Mouse (Mus musculus): ENCODE results near the gene Esyt2.
"Not testable (repeated sequence)": the region's sequence is repeated elsewhere in the genome, so short reads cannot be mapped to it uniquely, and the experiment has no call there.

The Esyt2 gene

DNA sequence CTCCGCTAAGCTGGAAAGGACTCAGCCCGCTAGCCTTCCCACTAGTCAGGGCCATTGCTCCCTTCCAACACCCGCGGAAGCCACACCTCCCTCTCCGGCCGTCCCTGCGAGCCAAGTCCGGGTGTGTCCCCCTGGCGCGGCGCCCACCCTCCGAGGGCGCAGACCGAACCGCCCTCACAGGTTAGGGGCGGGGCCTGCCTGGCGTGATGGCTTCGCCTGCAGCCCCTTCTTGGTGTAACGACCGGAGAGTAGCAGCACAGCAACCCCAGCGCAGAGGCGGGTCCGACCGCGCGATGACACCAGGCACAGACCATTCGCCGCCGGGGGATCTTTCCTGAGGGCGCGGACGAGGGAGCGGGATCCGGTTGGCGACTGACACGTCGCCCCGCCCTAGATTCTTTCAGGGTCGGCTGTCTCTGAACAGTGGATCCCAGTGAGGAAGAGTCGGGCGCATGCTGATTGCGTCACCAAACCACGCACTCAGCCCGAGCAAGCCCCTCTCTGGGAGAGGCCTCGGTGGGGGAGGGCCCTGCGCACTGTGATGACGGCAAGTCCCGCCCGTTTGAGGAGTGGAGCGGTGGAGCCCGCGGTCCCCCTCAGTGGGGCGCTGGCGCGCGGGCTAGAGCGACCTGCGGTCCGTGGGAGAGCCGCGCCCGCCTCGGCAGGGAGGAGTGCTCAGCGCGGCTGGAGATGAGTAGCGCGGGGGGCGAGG lies at the start of gene Esyt2:
Esyt2 (plus strand) TSS at position 544 of the 712 bp plus-strand sequence.
- peak; percentile 97 to 98 for DNase-seq (ENCODE audit: low read depth in 1 of 2, low spot score in 2 of 2)

DNA sequence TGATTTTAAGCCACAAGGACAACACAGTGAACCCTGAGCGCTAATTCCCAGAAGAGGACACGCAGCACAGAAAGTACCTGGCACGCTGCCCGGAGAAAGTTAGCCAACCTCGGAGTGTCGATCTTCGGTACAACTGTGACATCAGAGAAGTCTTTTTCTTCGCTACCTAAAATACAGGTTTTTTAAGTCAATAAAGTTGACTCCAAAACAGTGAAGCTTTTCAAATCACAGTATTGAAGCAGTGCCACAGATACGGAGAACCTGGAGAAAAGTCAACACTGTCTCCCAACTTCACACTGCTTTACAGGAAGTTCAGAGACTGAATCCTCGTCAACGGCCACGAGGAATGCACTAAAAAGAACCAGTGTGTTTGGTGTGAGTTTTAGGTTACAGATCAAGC lies 49.4 kb upstream of the Esyt2 start:
- no peak for DNase-seq (ENCODE audit: low read depth in 1 of 2, low spot score in 2 of 2)

DNA sequence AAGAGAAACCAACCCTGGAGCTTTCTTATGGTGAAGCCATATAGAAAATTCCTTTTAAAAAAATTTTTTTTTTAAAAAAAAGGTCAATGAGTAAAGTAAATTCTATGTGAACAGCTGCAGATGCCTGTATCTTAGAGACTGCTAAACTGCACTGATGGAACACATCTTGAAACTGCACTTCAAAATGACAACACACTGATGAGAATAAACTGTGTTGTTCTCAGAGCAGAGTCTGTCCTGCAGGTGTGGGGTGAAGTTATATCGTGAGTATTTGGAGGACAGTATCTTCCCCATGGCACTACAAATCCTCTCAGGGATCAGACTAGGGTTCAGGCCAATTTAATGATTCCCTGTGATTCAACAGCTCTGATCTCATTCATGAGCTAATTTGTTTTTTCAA lies 48.9 kb upstream of the Esyt2 start:
- no peak for DNase-seq (ENCODE audit: low read depth in 1 of 2, low spot score in 2 of 2)

DNA sequence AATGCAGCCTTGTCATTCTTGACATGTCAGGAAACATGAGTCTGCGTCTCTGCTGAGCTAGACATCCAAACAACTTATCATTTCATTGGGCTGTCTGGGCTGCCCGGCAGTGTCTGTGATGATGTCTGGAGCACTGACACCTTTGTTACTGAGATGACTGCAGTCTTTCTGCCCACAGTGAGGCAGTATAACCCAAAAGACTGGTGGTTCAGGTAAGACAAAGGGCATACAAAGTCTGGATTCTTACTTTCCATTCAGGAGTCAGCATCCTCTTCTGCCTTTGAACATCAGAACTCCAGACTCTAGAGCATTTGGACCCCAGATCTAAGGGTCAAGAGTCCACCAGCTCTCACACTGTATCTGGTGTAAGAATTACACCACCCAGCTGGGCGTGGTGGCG lies 45.6 kb upstream of the Esyt2 start:
- no peak for DNase-seq (ENCODE audit: low read depth in 1 of 2, low spot score in 2 of 2)

DNA sequence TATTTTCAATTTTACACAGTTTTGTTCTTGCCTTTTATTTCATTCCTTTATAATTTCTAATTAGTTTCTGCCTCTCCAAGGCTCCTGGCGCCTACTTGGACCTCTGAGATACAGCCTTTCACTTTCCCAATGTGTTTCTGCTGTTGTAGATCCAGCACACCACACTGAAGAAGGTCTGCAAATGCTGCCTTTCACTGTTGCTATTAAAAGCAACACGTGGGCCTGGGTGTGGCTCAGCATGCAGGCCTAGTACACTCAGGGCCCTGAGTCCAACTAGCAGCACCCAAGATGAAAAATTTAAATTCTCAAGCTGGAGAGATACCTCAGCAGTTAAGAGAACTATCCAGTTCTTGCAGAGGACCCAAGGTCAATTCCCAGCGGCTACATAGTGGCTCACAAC lies 44.3 kb upstream of the Esyt2 start:
- no peak for DNase-seq (ENCODE audit: low read depth in 1 of 2, low spot score in 2 of 2)

DNA sequence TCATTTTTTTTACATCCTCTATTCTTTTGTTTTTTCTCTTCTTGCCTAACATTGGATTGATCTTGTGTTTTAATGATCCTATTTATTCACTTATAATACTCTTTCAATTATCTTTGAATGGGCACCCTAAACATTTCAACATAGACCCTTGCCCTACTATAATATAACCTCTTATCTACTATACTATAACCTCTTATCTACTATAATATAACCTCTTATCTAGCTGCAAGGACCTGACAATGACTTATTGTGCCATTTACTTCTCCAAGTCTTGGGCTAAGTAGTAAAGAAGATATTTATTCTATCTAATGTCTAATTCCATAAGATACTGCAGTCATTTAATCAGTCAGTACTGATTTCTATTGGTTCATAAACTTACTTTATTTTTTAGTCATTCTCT lies 42.6 kb upstream of the Esyt2 start:
- no peak for DNase-seq (ENCODE audit: low read depth in 1 of 2, low spot score in 2 of 2)

DNA sequence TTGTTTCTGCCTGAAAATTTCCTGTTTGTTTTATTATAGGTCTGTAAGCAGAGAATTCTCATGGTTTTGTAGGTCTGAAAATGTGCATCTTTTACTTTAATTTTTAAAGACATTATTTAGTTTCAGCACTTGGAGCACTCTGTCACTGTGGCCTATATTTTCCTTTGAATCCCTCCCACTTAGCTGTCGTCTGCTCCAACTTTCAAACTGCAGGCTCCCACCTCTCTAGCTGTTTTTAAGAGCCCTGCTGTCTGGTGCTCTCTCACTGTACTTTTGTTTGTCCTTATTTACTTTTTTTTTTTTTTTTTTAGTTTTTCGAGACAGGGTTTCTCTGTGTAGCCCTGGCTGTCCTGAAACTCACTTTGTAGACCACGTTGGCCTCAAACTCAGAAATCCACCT lies 42.2 kb upstream of the Esyt2 start:
- no peak for DNase-seq (ENCODE audit: low read depth in 1 of 2, low spot score in 2 of 2)

DNA sequence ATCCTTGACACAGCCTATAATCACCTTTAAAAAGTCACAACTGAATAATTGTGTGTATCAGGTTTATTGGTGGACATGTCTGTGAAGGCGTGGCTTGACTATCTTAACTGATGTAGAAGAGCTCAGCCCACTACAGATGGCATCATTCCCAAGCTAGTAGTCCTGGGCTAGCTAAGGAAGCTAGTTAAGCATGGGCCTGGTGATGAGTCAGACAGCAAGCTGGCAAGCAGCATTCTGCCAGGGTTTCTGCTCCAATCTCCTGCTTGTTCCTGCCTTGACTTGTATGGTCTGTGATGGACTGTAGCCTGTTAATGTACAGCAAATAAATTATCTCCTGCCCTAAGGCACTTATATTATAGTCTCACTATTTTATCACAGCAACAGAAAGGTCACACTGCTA lies 36.4 kb upstream of the Esyt2 start:
- no peak for DNase-seq (ENCODE audit: low read depth in 1 of 2, low spot score in 2 of 2)

DNA sequence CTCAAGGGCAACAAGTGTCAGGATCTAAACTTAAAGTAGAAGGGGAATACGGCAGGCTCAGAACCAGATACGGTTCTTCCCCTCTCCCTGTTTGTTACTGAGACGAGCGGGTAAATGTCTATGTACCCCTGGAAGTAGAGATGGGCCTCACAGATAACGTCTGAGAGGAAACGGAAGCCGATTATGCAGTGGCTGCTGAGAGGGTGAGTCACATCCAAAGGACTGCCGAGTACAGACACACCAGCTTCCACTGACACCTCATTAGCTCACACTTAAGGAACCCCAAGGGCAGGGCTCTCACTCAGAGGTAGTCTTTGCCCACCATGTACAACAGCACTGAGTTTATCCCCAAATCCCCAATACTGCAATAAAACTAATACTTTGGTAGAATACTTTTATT lies 26.3 kb upstream of the Esyt2 start:
- DNase-seq (ENCODE audit: low read depth in 1 of 2, low spot score in 2 of 2), result no peak

DNA sequence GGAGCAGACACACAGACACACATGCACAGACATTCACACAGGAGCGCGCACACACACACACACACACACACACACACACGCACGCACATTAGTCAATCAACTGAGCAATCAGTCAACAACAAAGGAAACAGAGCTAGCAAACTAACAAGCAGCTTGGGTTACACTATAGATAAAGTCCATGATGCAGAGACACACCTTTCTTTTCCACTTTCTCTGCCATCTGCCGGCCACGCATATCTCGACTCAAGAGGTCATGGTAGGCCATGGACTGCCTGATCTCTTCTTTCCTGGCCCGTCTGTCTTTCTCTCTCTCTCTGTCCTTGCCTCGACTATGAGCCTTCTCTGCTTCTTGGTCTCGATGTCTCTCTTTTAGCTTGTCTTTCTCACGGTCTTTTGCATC lies 25.4 kb upstream of the Esyt2 start:
- DNase-seq (ENCODE audit: low read depth in 1 of 2, low spot score in 2 of 2), result no peak

DNA sequence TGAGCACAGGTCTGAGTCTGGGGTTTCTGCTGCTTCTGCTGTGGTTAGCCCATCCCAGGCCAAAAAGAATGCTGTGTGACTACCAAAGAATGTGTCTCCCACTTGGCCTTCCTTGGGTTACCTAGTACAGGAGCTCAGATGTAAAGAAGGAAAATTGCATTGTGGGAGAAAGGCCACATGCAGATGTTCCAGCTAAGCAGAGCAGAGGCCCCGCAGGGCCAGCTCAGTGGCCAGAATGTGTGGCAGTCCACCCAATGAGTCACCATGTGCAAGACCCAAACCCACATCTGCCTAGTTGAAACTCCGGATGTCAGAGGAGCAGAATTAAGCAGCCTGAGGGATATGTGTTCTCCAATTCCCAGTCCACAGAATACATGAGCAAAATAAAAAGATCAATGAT lies 22.7 kb upstream of the Esyt2 start:
- DNase-seq (ENCODE audit: low read depth in 1 of 2, low spot score in 2 of 2), result no peak

DNA sequence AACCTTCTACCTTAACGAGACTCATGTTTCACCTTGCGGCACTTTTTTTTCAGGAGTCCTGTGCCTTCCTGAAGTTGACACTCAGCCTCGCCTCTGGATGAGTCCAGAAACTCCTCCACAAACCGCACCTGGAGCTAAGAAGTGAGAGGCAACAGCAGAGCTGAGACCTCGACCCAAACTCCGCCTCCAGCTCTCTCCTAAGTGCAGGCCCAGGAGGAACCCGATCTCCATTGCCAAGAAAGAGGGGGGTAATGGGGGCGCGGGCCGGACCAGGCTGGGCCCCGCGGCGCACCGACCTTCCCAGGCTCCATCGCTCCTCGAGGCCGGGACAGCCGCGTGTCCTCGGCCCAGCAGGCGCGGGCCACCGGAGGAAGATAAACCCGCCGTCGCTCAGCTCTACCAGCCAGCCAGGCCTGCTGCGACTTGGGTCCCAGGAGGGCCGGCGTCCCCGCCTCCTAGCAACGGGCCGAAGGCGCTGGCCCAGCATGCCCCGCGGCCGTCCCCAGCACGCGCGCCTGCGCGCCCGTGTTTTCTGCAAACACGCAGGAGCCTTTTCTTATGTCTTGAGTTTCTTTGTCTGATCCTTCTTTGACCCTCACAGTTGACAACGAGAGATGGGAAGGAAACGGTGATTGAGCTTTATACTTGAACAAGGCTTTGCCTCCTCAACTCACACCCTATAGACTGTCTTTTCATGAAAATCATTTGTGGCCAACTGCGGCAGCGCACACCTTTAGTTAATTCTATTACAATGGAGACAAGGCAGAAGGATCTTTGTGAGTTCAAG lies 18.2 kb upstream of the Esyt2 start, which contains the start of gene Wdr60:
Wdr60 (minus strand) TSS at position 468 of the 787 bp plus-strand sequence.
- peak; percentile 29 to 48 for DNase-seq (ENCODE audit: low read depth in 1 of 2, low spot score in 2 of 2)

DNA sequence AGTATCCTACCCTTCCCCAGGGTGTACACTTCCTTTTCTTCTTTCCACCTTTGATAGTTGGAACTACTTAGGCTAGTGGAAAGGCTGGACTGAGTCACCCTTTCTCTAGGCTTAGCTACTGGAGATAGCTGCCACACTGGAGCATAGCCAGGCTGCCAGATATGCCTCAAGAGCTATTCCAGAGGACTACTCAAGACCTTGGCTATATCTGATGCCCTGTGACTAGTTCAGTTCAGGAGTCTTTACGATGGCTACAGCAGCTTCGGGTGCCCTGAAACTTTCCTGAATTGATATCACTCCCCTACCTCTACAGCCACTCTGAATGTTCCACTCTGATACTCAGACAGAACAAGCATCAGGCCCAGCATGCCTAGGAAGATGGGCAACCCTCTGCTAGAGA lies 16.2 kb upstream of the Esyt2 start:
- no peak for DNase-seq (ENCODE audit: low read depth in 1 of 2, low spot score in 2 of 2)

DNA sequence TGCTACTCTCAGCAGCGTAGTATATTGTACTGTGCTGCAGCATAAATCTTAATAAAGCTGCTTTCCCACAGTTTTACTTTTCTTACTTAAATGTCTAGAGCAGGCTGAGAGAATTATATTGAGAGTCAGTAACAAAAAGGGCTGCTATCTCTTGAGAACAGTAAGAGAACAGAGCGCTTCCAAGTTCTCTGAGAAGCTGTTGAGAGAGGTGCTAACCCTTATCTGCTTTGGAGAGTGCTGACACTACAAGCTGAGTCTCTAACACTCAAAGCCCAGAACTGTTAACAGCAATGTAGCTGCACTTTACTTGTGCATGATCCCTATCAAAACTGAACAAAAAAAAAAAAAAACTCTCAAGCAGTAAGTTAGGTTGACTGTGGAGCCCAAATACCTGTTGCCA lies 15.7 kb upstream of the Esyt2 start:
- no peak for DNase-seq (ENCODE audit: low read depth in 1 of 2, low spot score in 2 of 2)

DNA sequence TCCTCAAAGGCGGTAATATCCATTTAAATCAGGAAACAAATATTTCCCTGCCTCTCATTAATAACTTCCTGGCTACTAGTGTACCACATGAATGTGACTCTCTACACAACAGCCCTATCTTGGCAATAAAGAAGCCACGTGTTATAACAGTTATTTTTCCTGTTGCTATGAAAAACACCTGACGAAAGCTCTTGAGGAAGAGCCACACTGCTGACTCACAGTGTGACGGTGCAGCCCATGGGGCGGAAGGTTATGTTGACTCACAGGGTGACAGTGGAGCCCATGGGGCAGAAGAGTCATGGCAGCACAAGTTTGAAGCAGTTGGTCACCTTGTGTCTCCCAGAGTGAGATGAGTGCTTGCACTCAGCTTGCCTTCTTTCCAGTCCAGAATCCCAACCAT lies 11.5 kb upstream of the Esyt2 start:
- DNase-seq (ENCODE audit: low read depth in 1 of 2, low spot score in 2 of 2), result no peak

DNA sequence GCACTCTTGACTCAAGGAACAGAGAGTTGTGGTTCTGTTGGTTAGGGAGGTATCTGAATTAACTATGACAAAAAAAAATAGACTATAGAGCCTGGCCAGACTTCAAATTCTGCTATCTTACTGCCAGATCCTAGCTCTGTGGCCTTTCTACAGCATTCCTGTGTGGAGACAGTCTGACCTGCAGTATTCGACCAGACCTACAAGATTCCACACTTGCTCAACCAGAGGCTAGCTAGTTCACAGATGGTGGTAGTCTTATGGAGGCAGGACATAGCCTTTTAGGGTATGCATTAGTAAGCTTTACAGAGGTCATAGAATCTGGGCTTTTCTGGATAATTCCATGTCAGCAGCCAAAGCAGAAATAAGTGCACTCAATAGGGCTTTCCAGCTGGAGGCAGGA lies 10.5 kb upstream of the Esyt2 start:
- no peak for DNase-seq (ENCODE audit: low read depth in 1 of 2, low spot score in 2 of 2)

DNA sequence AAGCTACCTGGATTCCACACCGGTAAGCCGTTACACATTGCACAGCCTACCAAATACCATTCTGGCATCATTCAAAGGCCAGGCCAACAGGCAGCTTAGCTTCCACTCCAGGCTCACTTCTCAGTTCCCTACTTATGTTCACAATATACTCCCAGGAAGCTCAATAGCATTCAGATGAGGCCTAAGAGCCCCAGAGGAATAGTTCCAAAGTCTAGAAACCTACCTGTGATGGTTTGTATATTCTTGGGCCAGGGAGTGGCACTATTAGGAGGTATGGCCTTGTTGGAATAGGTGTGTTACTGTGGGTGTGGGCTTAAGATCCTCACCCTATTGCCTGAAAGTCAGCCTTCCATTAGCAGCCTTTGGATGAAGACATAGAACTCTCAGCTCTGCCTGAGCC lies 9.9 kb upstream of the Esyt2 start:
- no peak for DNase-seq (ENCODE audit: low read depth in 1 of 2, low spot score in 2 of 2)

DNA sequence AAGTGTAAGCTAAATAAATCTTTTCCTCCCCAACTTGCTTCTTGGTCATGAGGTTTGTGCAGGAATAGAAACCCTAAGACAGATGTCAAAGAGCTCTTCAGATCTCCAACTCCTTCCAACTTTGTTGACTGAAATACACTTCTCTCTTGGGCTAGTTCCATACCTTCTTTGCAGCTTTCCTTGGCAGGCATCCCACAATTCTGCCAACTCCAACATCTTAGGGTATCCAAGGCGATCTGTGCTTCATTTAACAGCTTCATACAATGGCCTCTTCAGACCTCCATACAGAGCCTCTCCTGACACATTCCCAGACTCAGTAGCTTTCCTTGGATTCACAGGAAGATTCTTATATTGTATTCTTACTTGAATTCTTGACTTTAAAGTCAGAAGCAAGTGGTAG lies 7.3 kb upstream of the Esyt2 start:
- no peak for DNase-seq (ENCODE audit: low read depth in 1 of 2, low spot score in 2 of 2)

DNA sequence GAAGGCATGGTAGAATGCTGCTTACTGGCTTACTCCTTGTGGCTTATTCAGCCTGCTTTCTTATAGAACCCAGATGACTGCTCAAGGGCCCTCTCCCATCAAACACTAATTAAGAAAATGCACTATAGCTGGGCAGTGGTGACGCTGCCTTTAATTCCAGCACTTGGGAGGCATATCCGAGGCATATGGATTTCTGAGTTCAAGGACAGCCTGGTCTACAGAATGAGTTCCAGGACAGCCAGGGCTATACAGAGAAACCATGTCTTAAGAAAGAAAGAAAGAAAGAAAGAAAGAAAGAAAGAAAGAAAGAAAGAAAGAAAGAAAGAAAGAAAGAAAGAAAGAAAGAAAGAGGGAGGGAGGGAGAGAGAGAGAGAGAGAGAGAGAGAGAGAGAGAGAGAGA lies 5.9 kb upstream of the Esyt2 start, which contains the start of gene Gm11027:
Gm11027 (plus strand) TSS at position 301 of the 400 bp plus-strand sequence.
- not testable (repeated sequence) for DNase-seq (ENCODE audit: low read depth in 1 of 2, low spot score in 2 of 2)

DNA sequence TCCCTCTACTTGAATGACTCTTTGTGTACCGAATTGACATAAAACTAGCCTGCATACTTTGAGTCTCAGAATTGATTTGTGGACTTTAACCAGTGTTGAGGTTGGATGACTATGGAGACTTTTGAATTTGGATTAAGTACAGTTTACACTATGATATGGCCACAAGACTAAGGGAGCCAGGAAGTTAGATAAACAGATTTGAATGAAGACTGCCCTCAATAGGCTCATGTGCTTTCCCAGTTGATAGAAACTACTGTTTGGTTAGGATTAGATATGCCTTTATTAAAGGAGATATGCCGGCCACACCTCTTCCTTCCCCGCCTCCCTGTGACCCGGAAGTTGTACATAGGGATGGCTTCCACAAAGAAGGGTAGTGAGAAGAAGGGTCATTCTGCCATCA lies 5.4 kb upstream of the Esyt2 start:
- no peak for DNase-seq (ENCODE audit: low read depth in 1 of 2, low spot score in 2 of 2)

DNA sequence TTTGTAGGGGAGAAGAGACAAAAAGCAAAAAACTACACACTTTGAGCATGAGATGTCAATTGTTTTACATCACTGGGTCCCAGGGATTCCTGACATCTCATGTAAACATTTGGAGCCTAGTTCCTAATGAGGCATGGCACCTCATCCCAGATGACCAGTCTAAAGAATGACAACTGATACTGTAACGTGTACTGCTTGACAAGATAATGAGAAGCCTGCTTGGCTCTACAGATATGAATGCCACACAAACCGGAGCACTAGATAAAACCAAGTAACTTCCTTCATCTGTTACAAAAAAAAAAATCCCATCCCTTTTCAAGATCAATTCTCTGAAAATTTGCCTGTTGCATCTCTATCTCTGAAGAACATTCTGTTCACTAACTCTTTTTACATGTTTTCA lies 4.0 kb upstream of the Esyt2 start:
- no peak for DNase-seq (ENCODE audit: low read depth in 1 of 2, low spot score in 2 of 2)

DNA sequence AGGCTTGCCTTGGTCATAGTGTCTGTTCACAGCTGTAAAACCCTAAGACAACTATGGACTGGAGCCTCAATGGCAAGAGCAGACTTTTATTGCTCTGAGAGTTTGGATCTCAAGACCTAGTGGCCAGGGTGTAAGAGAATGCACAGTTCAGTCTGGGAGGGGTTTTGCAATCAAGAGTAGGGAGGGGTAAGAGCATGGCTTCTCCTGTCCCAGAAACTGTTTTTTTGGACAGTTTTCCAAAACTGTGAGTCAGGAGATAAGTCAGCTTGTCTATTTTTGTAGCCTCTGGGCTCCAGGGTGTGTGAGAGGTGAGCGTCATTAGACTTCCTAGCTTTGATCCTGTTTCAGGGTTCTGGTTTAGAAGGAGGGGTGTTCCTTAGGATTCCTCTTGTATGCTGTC lies 2.5 kb upstream of the Esyt2 start:
- DNase-seq (ENCODE audit: low read depth in 1 of 2, low spot score in 2 of 2), result no peak

DNA sequence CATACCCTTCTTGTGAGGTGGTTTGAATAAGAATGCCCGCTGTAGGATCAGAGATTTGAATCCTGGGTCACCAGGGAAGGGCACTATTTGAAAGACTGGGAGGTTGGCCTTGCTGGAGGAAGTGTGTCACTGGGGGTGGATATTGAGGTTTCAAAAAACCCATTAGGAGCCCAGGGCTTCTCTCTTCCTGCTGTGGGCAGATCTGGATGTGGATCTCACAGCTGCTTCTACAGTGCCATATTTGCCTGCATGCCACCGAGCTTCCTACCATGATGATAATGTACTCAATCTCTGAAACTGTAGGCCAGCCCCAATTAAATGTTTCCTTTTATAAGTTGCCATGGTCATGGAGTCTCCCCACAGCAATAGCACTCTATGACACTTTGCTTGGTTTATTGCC lies 1.8 kb upstream of the Esyt2 start:
- no peak for DNase-seq (ENCODE audit: low read depth in 1 of 2, low spot score in 2 of 2)
